Mouse (Mus musculus): ENCODE results near the gene Olfr1219.

The Olfr1219 gene

GRCm38 (mm10) chr2:89083413-89083812 lies at the start of gene Olfr1219:
Gene Olfr1219 (minus strand): TSS chr2:89083513.
- DNase-seq (ENCODE audit: low spot score in 2 of 2): no peak

GRCm38 (mm10) chr2:89132954-89133353 lies 49.6 kb upstream of the Olfr1219 start, which contains the start of gene Olfr1222:
Gene Olfr1222 (minus strand): TSS chr2:89133054.
- DNase-seq (ENCODE audit: low spot score in 2 of 2): no peak

GRCm38 (mm10) chr2:89117183-89117582 lies 33.9 kb upstream of the Olfr1219 start, which contains the start of gene Olfr1221:
Gene Olfr1221 (minus strand): TSS chr2:89117283.
- DNase-seq (ENCODE audit: low spot score in 2 of 2): no peak

GRCm38 (mm10) chr2:89106735-89107134 lies 23.4 kb upstream of the Olfr1219 start, which contains the start of gene Olfr1220:
Gene Olfr1220 (minus strand): TSS chr2:89106835.
- no peak for DNase-seq (ENCODE audit: low spot score in 2 of 2)

- DNase-seq (ENCODE audit: low spot score in 2 of 2): no peak
These were observed 22.3 kb upstream of the Olfr1219 start for GRCm38 (mm10) chr2:89105651-89106050.

GRCm38 (mm10) chr2:89093848-89094247 lies 10.5 kb upstream of the Olfr1219 start:
- DNase-seq (ENCODE audit: low spot score in 2 of 2): no peak

GRCm38 (mm10) chr2:89081487-89081886 lies 1.8 kb downstream of the Olfr1219 start:
- no peak for DNase-seq (ENCODE audit: low spot score in 2 of 2)

- DNase-seq (ENCODE audit: low spot score in 2 of 2): no peak
These were observed 22.2 kb downstream of the Olfr1219 start, which contains the start of gene Olfr1218 for GRCm38 (mm10) chr2:89061087-89061486. Gene Olfr1218 (minus strand): TSS chr2:89061187.

- DNase-seq (ENCODE audit: low spot score in 2 of 2): no peak
These were observed 51.3 kb downstream of the Olfr1219 start, which contains the start of gene Olfr1217 for GRCm38 (mm10) chr2:89031965-89032364. Gene Olfr1217 (minus strand): TSS chr2:89032065.

Data from spleen, postnatal 10 days (tissue).